Mouse (Mus musculus) urinary bladder, adult 18-20 months (tissue): ENCODE measurements at regions not wholly inside any gene's neighbourhood (a gene's known extent, or its start where the extent isn't known, plus 50 kb on each side); places are given as distances from the start of the nearest gene placed in this dataset.

Experiments used
- DNase-seq, 2 experiments: peaks; one replicate each; pipeline ENCODE4 v3.0.0; 2022; ENCODE audit warnings: low spot score in 2 of 2, mixed read lengths in 2 of 2

GRCm38 (mm10) chr6:117504771-117505170 lies 336.2 kb upstream of the Zfp637 start:
- no peak for DNase-seq

- no peak for DNase-seq
Measured at GRCm38 (mm10) chr6:117505431-117505830, 335.5 kb upstream of the Zfp637 start.

GRCm38 (mm10) chr6:117506619-117507018 lies 334.4 kb upstream of the Zfp637 start:
- no peak for DNase-seq

- no peak for DNase-seq
Measured at GRCm38 (mm10) chr6:117508860-117509259, 332.1 kb upstream of the Zfp637 start.

- no peak for DNase-seq
Measured at GRCm38 (mm10) chr6:117510026-117510425, 331.0 kb upstream of the Zfp637 start.

- DNase-seq, result no peak
Measured at GRCm38 (mm10) chr6:117514831-117515230, 326.1 kb upstream of the Zfp637 start.

GRCm38 (mm10) chr6:117516906-117517305 lies 324.1 kb upstream of the Zfp637 start:
- DNase-seq, result no peak

- DNase-seq, result no peak
Measured at GRCm38 (mm10) chr6:117518939-117519338, 322.0 kb upstream of the Zfp637 start.

GRCm38 (mm10) chr6:117519466-117519865 lies 321.5 kb upstream of the Zfp637 start:
- DNase-seq, result no peak

- no peak for DNase-seq
Measured at GRCm38 (mm10) chr6:117526161-117526935, 314.6 kb upstream of the Zfp637 start.

GRCm38 (mm10) chr6:117527526-117527925 lies 313.5 kb upstream of the Zfp637 start:
- no peak for DNase-seq

GRCm38 (mm10) chr6:117534149-117534548 lies 306.8 kb upstream of the Zfp637 start:
- DNase-seq, result no peak

GRCm38 (mm10) chr6:117534991-117535390 lies 306.0 kb upstream of the Zfp637 start:
- no peak for DNase-seq

GRCm38 (mm10) chr6:117536084-117536483 lies 304.9 kb upstream of the Zfp637 start:
- DNase-seq, result no peak

- DNase-seq, result no peak
Measured at GRCm38 (mm10) chr6:117542431-117542830, 298.5 kb upstream of the Zfp637 start.

GRCm38 (mm10) chr6:117544276-117545196 lies 296.4 kb upstream of the Zfp637 start:
- DNase-seq, result no peak

- DNase-seq, result no peak
Measured at GRCm38 (mm10) chr6:117550930-117551329, 290.1 kb upstream of the Zfp637 start.

GRCm38 (mm10) chr6:117552006-117552667 lies 288.8 kb upstream of the Zfp637 start:
- no peak for DNase-seq

GRCm38 (mm10) chr6:117563159-117563558 lies 277.8 kb upstream of the Zfp637 start:
- DNase-seq, result no peak

GRCm38 (mm10) chr6:117563704-117564103 lies 277.3 kb upstream of the Zfp637 start:
- no peak for DNase-seq

- no peak for DNase-seq
Measured at GRCm38 (mm10) chr6:117566786-117567185, 274.2 kb upstream of the Zfp637 start.

- DNase-seq, result no peak
Measured at GRCm38 (mm10) chr6:117567691-117568090, 273.3 kb upstream of the Zfp637 start.
